Mouse (Mus musculus) cerebellum, adult 11-12 months (tissue): ENCODE data around the gene Anapc16.

Experiments used
- DNase-seq: peaks from one replicate; pipeline ENCODE4 v3.0.0; 2022

Anapc16 gene

GRCm38 (mm10) chr10:59969821-59970449 is 33.0 kb downstream of the Anapc16 start:
- peak; percentile 89 for DNase-seq

GRCm38 (mm10) chr10:59967309-59967942 is 35.5 kb downstream of the Anapc16 start:
- peak; percentile 72 for DNase-seq

GRCm38 (mm10) chr10:59966743-59967142 is 36.2 kb downstream of the Anapc16 start:
- DNase-seq = no peak

- no peak for DNase-seq
Measured at GRCm38 (mm10) chr10:59965788-59966187, 37.1 kb downstream of the Anapc16 start.

- DNase-seq = no peak
Measured at GRCm38 (mm10) chr10:59965362-59965695, 37.6 kb downstream of the Anapc16 start.

GRCm38 (mm10) chr10:59964504-59965361 is 38.2 kb downstream of the Anapc16 start:
- DNase-seq = no peak

- DNase-seq = no peak
Measured at GRCm38 (mm10) chr10:59963609-59964008, 39.3 kb downstream of the Anapc16 start.

- no peak for DNase-seq
Measured at GRCm38 (mm10) chr10:59959517-59959916, 43.4 kb downstream of the Anapc16 start.

- peak; percentile 45 for DNase-seq
Measured at GRCm38 (mm10) chr10:59958458-59958857, 44.5 kb downstream of the Anapc16 start.

GRCm38 (mm10) chr10:59957171-59958149 is 45.5 kb downstream of the Anapc16 start:
- DNase-seq = peak; percentile 45

- no peak for DNase-seq
Measured at GRCm38 (mm10) chr10:59956681-59957080, 46.3 kb downstream of the Anapc16 start.

GRCm38 (mm10) chr10:59953564-59954039 is 49.3 kb downstream of the Anapc16 start:
- peak; percentile 55 for DNase-seq

GRCm38 (mm10) chr10:59952781-59953563 is 50.0 kb downstream of the Anapc16 start:
- DNase-seq = peak; percentile 78

GRCm38 (mm10) chr10:59952152-59952780 is 50.7 kb downstream of the Anapc16 start:
- DNase-seq = peak; percentile 86

GRCm38 (mm10) chr10:59951211-59952151 is 51.5 kb downstream of the Anapc16 start, which contains the start of gene Ddit4:
TSS of gene Ddit4 (minus strand) at chr10:59951834.
- DNase-seq = peak; percentile 100

- DNase-seq = peak; percentile 91
Measured at GRCm38 (mm10) chr10:59950716-59951191, 52.2 kb downstream of the Anapc16 start.

- peak; percentile 75 for DNase-seq
Measured at GRCm38 (mm10) chr10:59949783-59950605, 52.9 kb downstream of the Anapc16 start.

GRCm38 (mm10) chr10:59949255-59949648 is 53.7 kb downstream of the Anapc16 start:
- DNase-seq = peak; percentile 67
